Mouse (Mus musculus): Measurements from ENCODE around the gene Abhd16a.
A peak's percentile ranks its signal among the peaks of the same experiment; 100 is the strongest.

Abhd16a gene

GRCm38 (mm10) chr17:35085208-35085865, 3.7 kb upstream of the Abhd16a start, which contains the start of gene Ly6g6f:
Gene Ly6g6f (minus strand): TSS chr17:35085610.
- no peak for DNase-seq (ENCODE audit: low spot score in 2 of 2)

- DNase-seq (ENCODE audit: low spot score in 2 of 2) = no peak
Measured at GRCm38 (mm10) chr17:35088151-35088550, 912 bp upstream of the Abhd16a start.

- DNase-seq (ENCODE audit: low spot score in 2 of 2) = peak; percentile 29 to 33
Measured at GRCm38 (mm10) chr17:35090166-35090932, 1.3 kb downstream of the Abhd16a start.

- no peak for DNase-seq (ENCODE audit: low spot score in 2 of 2)
Measured at GRCm38 (mm10) chr17:35092403-35093198, 3.5 kb downstream of the Abhd16a start.

GRCm38 (mm10) chr17:35094475-35095365, 5.7 kb downstream of the Abhd16a start:
- DNase-seq (ENCODE audit: low spot score in 2 of 2) = no peak

- no peak for DNase-seq (ENCODE audit: low spot score in 2 of 2)
Measured at GRCm38 (mm10) chr17:35096597-35096996, 7.5 kb downstream of the Abhd16a start.

GRCm38 (mm10) chr17:35097164-35097655, 8.1 kb downstream of the Abhd16a start:
- peak in 1 of 2 experiments; percentile 45 for DNase-seq (ENCODE audit: low spot score in 2 of 2)

- DNase-seq (ENCODE audit: low spot score in 2 of 2) = no peak
Measured at GRCm38 (mm10) chr17:35100196-35100765, 11.2 kb downstream of the Abhd16a start.

- DNase-seq (ENCODE audit: low spot score in 2 of 2) = no peak
Measured at GRCm38 (mm10) chr17:35101161-35101560, 12.1 kb downstream of the Abhd16a start.

GRCm38 (mm10) chr17:35102299-35102698, 13.2 kb downstream of the Abhd16a start:
- DNase-seq (ENCODE audit: low spot score in 2 of 2) = no peak

- DNase-seq (ENCODE audit: low spot score in 2 of 2) = no peak
Measured at GRCm38 (mm10) chr17:35103221-35103690, 14.2 kb downstream of the Abhd16a start.

- no peak for DNase-seq (ENCODE audit: low spot score in 2 of 2)
Measured at GRCm38 (mm10) chr17:35104079-35104478, 15.0 kb downstream of the Abhd16a start.

GRCm38 (mm10) chr17:35104754-35105153, 15.7 kb downstream of the Abhd16a start:
- no peak for DNase-seq (ENCODE audit: low spot score in 2 of 2)

GRCm38 (mm10) chr17:35105740-35106389, 16.8 kb downstream of the Abhd16a start:
- peak in 1 of 2 experiments; percentile 37 for DNase-seq (ENCODE audit: low spot score in 2 of 2)

- DNase-seq (ENCODE audit: low spot score in 2 of 2) = no peak
Measured at GRCm38 (mm10) chr17:35106522-35106921, 17.5 kb downstream of the Abhd16a start.

GRCm38 (mm10) chr17:35108097-35108496, 19.0 kb downstream of the Abhd16a start, which contains the start of gene Ly6g5c:
Gene Ly6g5c (plus strand): TSS chr17:35108279.
- DNase-seq (ENCODE audit: low spot score in 2 of 2) = no peak

GRCm38 (mm10) chr17:35111774-35112173, 22.7 kb downstream of the Abhd16a start:
- DNase-seq (ENCODE audit: low spot score in 2 of 2) = no peak

- DNase-seq (ENCODE audit: low spot score in 2 of 2) = peak in 1 of 2 experiments; percentile 48
Measured at GRCm38 (mm10) chr17:35115046-35116019, 26.3 kb downstream of the Abhd16a start, which contains the start of gene Ly6g5b. Gene Ly6g5b (minus strand): TSS chr17:35115428.

- no peak for DNase-seq (ENCODE audit: low spot score in 2 of 2)
Measured at GRCm38 (mm10) chr17:35120745-35121142, 31.7 kb downstream of the Abhd16a start.

Measured in spleen, postnatal 14 days (tissue).